Mouse (Mus musculus): Measurements from ENCODE around the gene Meis1. TPM values are rescaled to one million over a fixed set of nuclear protein-coding genes. Genes with fewer than 3 reads are reported as not detected.

Gene Meis1
- total RNA-seq, 1 experiment from 2014 or later = 95.6 TPM

GRCm38 (mm10) chr11:18996289-18996688, 22.5 kb downstream of the Meis1 start:
- peak; percentile 36; the same call in 1 of the 2 replicates for ATAC-seq (replicated peaks; ENCODE audit: low read depth, poor library complexity, severe bottlenecking)

- no peak for ATAC-seq (replicated peaks; ENCODE audit: low read depth, poor library complexity, severe bottlenecking)
Measured at GRCm38 (mm10) chr11:18992796-18993195, 26.0 kb downstream of the Meis1 start.

GRCm38 (mm10) chr11:18990244-18990677, 28.5 kb downstream of the Meis1 start:
- ATAC-seq (replicated peaks; ENCODE audit: low read depth, poor library complexity, severe bottlenecking) = peak; percentile 37; the same call in 1 of the 2 replicates

GRCm38 (mm10) chr11:18989669-18990243, 29.0 kb downstream of the Meis1 start:
- ATAC-seq (replicated peaks; ENCODE audit: low read depth, poor library complexity, severe bottlenecking) = no peak

GRCm38 (mm10) chr11:18988637-18989263, 30.0 kb downstream of the Meis1 start:
- no peak for ATAC-seq (replicated peaks; ENCODE audit: low read depth, poor library complexity, severe bottlenecking)

GRCm38 (mm10) chr11:18983813-18984212, 35.0 kb downstream of the Meis1 start:
- peak; percentile 52 for ATAC-seq (replicated peaks; ENCODE audit: low read depth, poor library complexity, severe bottlenecking)

- ATAC-seq (replicated peaks; ENCODE audit: low read depth, poor library complexity, severe bottlenecking) = no peak
Measured at GRCm38 (mm10) chr11:18983294-18983693, 35.5 kb downstream of the Meis1 start.

GRCm38 (mm10) chr11:18982331-18982730, 36.5 kb downstream of the Meis1 start:
- no peak for ATAC-seq (replicated peaks; ENCODE audit: low read depth, poor library complexity, severe bottlenecking)

GRCm38 (mm10) chr11:18981367-18981766, 37.4 kb downstream of the Meis1 start:
- ATAC-seq (replicated peaks; ENCODE audit: low read depth, poor library complexity, severe bottlenecking) = no peak

GRCm38 (mm10) chr11:18980615-18981014, 38.2 kb downstream of the Meis1 start:
- ATAC-seq (replicated peaks; ENCODE audit: low read depth, poor library complexity, severe bottlenecking) = no peak

GRCm38 (mm10) chr11:18975087-18975486, 43.7 kb downstream of the Meis1 start:
- no peak for ATAC-seq (replicated peaks; ENCODE audit: low read depth, poor library complexity, severe bottlenecking)

- no peak for ATAC-seq (replicated peaks; ENCODE audit: low read depth, poor library complexity, severe bottlenecking)
Measured at GRCm38 (mm10) chr11:18973808-18974207, 45.0 kb downstream of the Meis1 start.

GRCm38 (mm10) chr11:18972968-18973367, 45.8 kb downstream of the Meis1 start:
- ATAC-seq (replicated peaks; ENCODE audit: low read depth, poor library complexity, severe bottlenecking) = no peak

GRCm38 (mm10) chr11:18971551-18971950, 47.2 kb downstream of the Meis1 start:
- ATAC-seq (replicated peaks; ENCODE audit: low read depth, poor library complexity, severe bottlenecking) = no peak

- ATAC-seq (replicated peaks; ENCODE audit: low read depth, poor library complexity, severe bottlenecking) = peak; percentile 88
Measured at GRCm38 (mm10) chr11:18969920-18970336, 48.9 kb downstream of the Meis1 start.

GRCm38 (mm10) chr11:18964418-18964817, 54.4 kb downstream of the Meis1 start:
- no peak for ATAC-seq (replicated peaks; ENCODE audit: low read depth, poor library complexity, severe bottlenecking)

- ATAC-seq (replicated peaks; ENCODE audit: low read depth, poor library complexity, severe bottlenecking) = peak; percentile 69
Measured at GRCm38 (mm10) chr11:18963202-18964136, 55.3 kb downstream of the Meis1 start.

GRCm38 (mm10) chr11:18959465-18959864, 59.3 kb downstream of the Meis1 start:
- ATAC-seq (replicated peaks; ENCODE audit: low read depth, poor library complexity, severe bottlenecking) = no peak

GRCm38 (mm10) chr11:18957805-18958770, 60.7 kb downstream of the Meis1 start:
- peak; percentile 71 for ATAC-seq (replicated peaks; ENCODE audit: low read depth, poor library complexity, severe bottlenecking)
